Mouse (Mus musculus) kidney, postnatal 4 days (tissue): Measurements from ENCODE around the gene Tmem132d.

Experiments used
- DNase-seq, 2 experiments: peaks; one replicate each; pipeline ENCODE4 v3.0.0; 2021; ENCODE audit warnings: mixed read lengths in 2 of 2

Tmem132d gene

GRCm38 (mm10) chr5:128432916-128433315 lies at the start of gene Tmem132d:
Gene Tmem132d (minus strand): TSS chr5:128433077.
- peak; percentile 16 to 27 for DNase-seq

GRCm38 (mm10) chr5:128480816-128481215 lies 47.9 kb upstream of the Tmem132d start:
- DNase-seq = no peak

GRCm38 (mm10) chr5:128475372-128475771 lies 42.5 kb upstream of the Tmem132d start:
- no peak for DNase-seq

- DNase-seq = no peak
These were observed 36.9 kb upstream of the Tmem132d start for GRCm38 (mm10) chr5:128469812-128470211.

GRCm38 (mm10) chr5:128464514-128464913 lies 31.6 kb upstream of the Tmem132d start:
- DNase-seq = no peak

- DNase-seq = peak in 1 of 2 experiments; percentile 4
These were observed 27.7 kb upstream of the Tmem132d start for GRCm38 (mm10) chr5:128460605-128461004.

GRCm38 (mm10) chr5:128455732-128456131 lies 22.9 kb upstream of the Tmem132d start:
- no peak for DNase-seq

- DNase-seq = no peak
These were observed 19.3 kb upstream of the Tmem132d start for GRCm38 (mm10) chr5:128452196-128452595.

GRCm38 (mm10) chr5:128450808-128451207 lies 17.9 kb upstream of the Tmem132d start:
- DNase-seq = no peak

- DNase-seq = no peak
These were observed 12.0 kb upstream of the Tmem132d start for GRCm38 (mm10) chr5:128444876-128445275.

GRCm38 (mm10) chr5:128443848-128444247 lies 11.0 kb upstream of the Tmem132d start:
- no peak for DNase-seq

- DNase-seq = no peak
These were observed 8.2 kb upstream of the Tmem132d start for GRCm38 (mm10) chr5:128441121-128441520.

- DNase-seq = peak; percentile 81 to 82
These were observed 7.0 kb upstream of the Tmem132d start for GRCm38 (mm10) chr5:128439828-128440227.

- peak in 1 of 2 experiments; percentile 10 for DNase-seq
These were observed 5.2 kb upstream of the Tmem132d start for GRCm38 (mm10) chr5:128438078-128438477.

- peak; percentile 65 to 70 for DNase-seq
These were observed 4.0 kb upstream of the Tmem132d start for GRCm38 (mm10) chr5:128436909-128437308.

- DNase-seq = peak in 1 of 2 experiments; percentile 27
These were observed 2.8 kb upstream of the Tmem132d start for GRCm38 (mm10) chr5:128435683-128436082.

- DNase-seq = no peak
These were observed 909 bp upstream of the Tmem132d start for GRCm38 (mm10) chr5:128433786-128434185.

- DNase-seq = no peak
These were observed 455 bp downstream of the Tmem132d start for GRCm38 (mm10) chr5:128432422-128432821.

- DNase-seq = no peak
These were observed 8.2 kb downstream of the Tmem132d start for GRCm38 (mm10) chr5:128424636-128425035.

- DNase-seq = no peak
These were observed 8.7 kb downstream of the Tmem132d start for GRCm38 (mm10) chr5:128424213-128424612.

- no peak for DNase-seq
These were observed 10.8 kb downstream of the Tmem132d start for GRCm38 (mm10) chr5:128422090-128422489.

GRCm38 (mm10) chr5:128418149-128418710 lies 14.6 kb downstream of the Tmem132d start:
- DNase-seq = no peak

GRCm38 (mm10) chr5:128414056-128414455 lies 18.8 kb downstream of the Tmem132d start:
- DNase-seq = no peak

GRCm38 (mm10) chr5:128412306-128412705 lies 20.6 kb downstream of the Tmem132d start:
- DNase-seq = peak; percentile 14 to 27

- DNase-seq = no peak
These were observed 25.3 kb downstream of the Tmem132d start for GRCm38 (mm10) chr5:128407546-128407945.
